Mouse (Mus musculus): ENCODE measurements around the gene Bag5.

GRCm38 (mm10) chr12:111678670-111678933 lies 34.5 kb downstream of the Bag5 start:
- TF ChIP-seq POLR2A (IDR thresholded peaks at IDR 0.05; ENCODE audit: low read depth, low read length) (peak; percentile 30; the same call in 1 of the 2 replicates), CTCF (IDR thresholded peaks at IDR 0.05; ENCODE audit: borderline replicate concordance, insufficient read depth, low read length) (no peak)
